Mouse (Mus musculus) forebrain, embryonic 16.5 days (tissue): ENCODE measurements around the gene Rasip1. TPM values are rescaled to one million over a fixed set of nuclear protein-coding genes. Genes with fewer than 3 reads are reported as not detected.

Experiments
- ATAC-seq: fragments of 200-750 bp; cut with Nextera tagmentation; 2 replicates; pipeline ENCODE4 v1.8.0; 2017; ENCODE audit warnings: mild to moderate bottlenecking, moderate library complexity
- H3K27ac ChIP-seq: fragments of 300-500 bp; sonication (generic); 2 replicates; pipeline ENCODE4 v1.5.1; 2014; ENCODE audit warnings: low read length, control low read depth
- H3K27me3 ChIP-seq: fragments of 300-500 bp; sonication (generic); replicated peaks from 2 replicates; pipeline ENCODE4 v1.6.1; 2014; ENCODE audit warnings: low read length; ENCODE audit not compliant: control insufficient read depth, insufficient read depth
- H3K36me3 ChIP-seq: fragments of 300-500 bp; sonication (generic); 2 replicates; pipeline ENCODE4 v1.6.1; 2014; ENCODE audit not compliant: control insufficient read depth, insufficient read depth
- H3K4me1 ChIP-seq: fragments of 300-500 bp; sonication (generic); replicated peaks from 2 replicates; pipeline ENCODE4 v1.6.1; 2014; ENCODE audit warnings: low read length; ENCODE audit not compliant: control insufficient read depth, insufficient read depth
- H3K4me2 ChIP-seq: fragments of 300-500 bp; sonication (generic); 2 replicates; pipeline ENCODE4 v1.6.1; 2014; ENCODE audit warnings: mild to moderate bottlenecking, low read length, control low read depth
- H3K4me3 ChIP-seq: fragments of 300-500 bp; sonication (generic); replicated peaks from 2 replicates; pipeline ENCODE4 v1.5.1; 2014; ENCODE audit warnings: mild to moderate bottlenecking, low read length, control low read depth
- H3K9ac ChIP-seq: fragments of 300-500 bp; sonication (generic); replicated peaks from 2 replicates; pipeline ENCODE4 v1.6.1; 2014; ENCODE audit warnings: low read depth, low read length, control low read depth
- H3K9me3 ChIP-seq: fragments of 300-500 bp; sonication (generic); 2 replicates; pipeline ENCODE4 v1.6.1; 2016; ENCODE audit warnings: low read length; ENCODE audit not compliant: control insufficient read depth
- WGBS: fragments of 180-500 bp; shearing (Covaris S2); extraction: QIAGEN DNeasy Blood & Tissue Kit; methylation state at CpG from one replicate; pipeline ENCODE4 v1.1.7; 2014; 5-methylcytosine and 5-hydroxymethylcytosine counted together
- polyA plus RNA-seq: library from polyadenylated mRNA; unstranded; fragments of >200 nt; fragmentation: Nextera tagmentation; extraction: Ambion mirVana; gene quantifications from 2 replicates; pipeline ENCODE4 v1.2.1, GENCODE M21; 2015

Rasip1 gene
- polyA plus RNA-seq, 1 experiment from 2014 or later: 15.1 TPM

DNA sequence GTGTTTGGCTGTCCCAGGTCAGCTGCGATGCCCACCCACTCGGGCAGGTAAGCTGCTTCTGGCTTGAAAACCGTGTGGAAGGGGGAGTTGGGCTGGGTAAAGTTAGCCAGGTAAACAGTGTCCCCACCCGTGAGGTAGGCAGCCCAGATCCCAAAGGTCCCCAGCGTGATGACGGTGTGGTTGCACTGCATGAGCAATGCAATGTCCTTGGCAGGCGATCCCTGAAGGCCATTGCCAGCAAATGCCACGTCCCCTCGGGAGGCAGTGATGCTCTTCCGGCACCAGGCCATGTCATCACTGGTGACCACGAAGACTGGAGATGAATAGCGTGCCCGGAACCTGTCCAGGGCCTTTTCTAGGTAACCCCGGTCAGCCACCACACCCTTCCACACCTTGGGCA is 51.2 kb downstream of the Rasip1 start:
- ATAC-seq: no peak
- no peaks in the 10 kb centered on the region for H3K9me3 ChIP-seq
- 94% methylated on average over 14 of the region's 14 CpGs for WGBS
- H3K4me3 ChIP-seq: no peak overlapping the region
- H3K27me3 ChIP-seq: no peaks in the 10 kb centered on the region
- peaks cover 7% of the 10 kb centered on the region for H3K4me1 ChIP-seq
- no peak overlapping the region for H3K27ac ChIP-seq
- H3K9ac ChIP-seq: no peak overlapping the region
- no peak overlapping the region for H3K4me2 ChIP-seq
- H3K36me3 ChIP-seq: no peaks in the 10 kb centered on the region

DNA sequence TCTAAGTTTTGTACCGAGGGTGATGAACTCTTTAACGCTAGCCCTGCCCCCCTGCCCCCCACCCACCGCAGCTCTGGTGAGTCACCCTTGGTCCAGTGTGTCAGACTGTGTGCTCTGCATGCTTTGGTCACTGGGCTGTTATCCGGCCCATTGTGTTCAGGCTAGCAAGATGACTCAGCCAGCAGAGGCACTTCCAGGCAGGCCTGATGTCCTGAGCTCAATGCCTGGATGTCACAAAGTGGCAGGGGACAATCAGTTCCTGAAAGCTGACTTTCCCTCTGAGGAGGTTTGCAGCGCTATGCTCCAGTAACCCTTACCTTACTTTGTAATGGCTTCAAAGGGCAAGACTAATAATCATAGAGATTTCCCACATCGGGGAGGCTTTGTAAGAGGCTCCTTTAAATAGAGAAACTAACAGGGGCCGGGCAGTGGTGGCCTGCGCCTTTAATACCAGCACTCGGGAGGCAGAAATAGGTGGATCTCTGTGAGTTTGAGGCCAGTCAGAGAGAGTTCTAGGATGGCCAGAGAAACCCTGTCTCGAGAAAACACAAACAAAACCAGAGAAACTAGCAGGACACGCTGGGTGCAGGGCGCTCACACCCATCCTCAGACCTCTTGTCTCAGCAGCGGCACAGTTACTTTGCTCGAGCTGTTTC is 52.8 kb downstream of the Rasip1 start:
- ATAC-seq: no peak
- Histone ChIP-seq H3K4me2 (no peak overlapping the region), H3K27ac (no peak overlapping the region), H3K27me3 (no peaks in the 10 kb centered on the region), H3K9ac (no peak overlapping the region), H3K9me3 (no peaks in the 10 kb centered on the region), H3K4me3 (no peak overlapping the region), H3K4me1 (peaks cover 7% of the 10 kb centered on the region), H3K36me3 (no peaks in the 10 kb centered on the region)
- 68% methylated on average over 14 of the region's 14 CpGs for WGBS

- no peak for ATAC-seq
- H3K9me3 ChIP-seq: no peaks in the 10 kb centered on the region
These were observed 53.9 kb downstream of the Rasip1 start for GRCm38 (mm10) chr7:45681046-45681736.

DNA sequence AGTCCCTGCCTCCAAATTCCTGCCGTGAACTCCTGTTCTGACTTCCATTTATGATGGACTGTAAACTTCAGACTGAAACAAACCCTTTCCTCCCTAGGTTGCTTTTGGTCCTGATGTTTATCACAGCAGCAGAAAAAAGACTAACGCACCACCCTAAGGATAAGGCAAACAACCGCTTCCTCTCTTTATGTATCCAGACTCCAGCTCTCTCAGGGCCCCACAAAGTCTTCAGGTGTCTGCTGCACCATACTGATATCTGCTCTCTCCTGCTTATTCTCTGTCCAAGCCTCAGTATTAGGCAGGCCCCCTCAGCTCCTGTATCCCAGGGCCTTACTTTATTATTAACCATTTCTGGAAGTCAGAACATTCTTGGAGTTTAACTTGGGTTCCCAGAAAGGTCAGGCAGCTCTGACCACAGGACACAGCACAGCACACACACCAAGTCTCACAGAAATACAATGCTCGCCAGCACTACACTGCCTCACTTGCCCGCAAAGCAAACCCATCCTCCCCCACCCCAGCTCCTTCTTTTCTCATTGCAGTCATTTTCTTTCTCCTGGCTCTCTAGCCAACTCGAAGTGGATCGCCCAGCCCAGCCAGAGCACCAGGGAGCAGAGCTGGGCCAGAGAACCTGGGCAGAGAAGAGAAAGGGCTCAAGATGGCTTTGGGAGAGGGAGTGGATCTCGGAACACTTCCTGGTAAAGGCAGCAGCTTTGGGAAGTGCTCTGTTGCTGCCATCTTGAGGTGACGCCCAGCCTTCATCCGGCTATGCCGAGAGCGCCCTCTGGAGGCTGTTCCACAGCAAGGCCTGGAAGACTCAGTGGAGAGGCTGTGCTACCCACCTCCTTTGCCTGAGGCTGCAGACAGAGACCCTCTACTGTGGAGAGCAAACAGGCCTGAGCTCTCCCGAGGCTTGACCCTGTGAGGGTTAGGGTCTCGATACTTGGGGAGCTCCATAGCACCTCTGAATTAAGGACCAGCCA is 55.1 kb downstream of the Rasip1 start:
- no peaks in the 10 kb centered on the region for H3K27me3 ChIP-seq
- H3K9me3 ChIP-seq: no peaks in the 10 kb centered on the region
- H3K27ac ChIP-seq: peak overlapping the region; percentile 46; the same call in 1 of the 2 replicates
- no peak overlapping the region for H3K9ac ChIP-seq
- H3K4me2 ChIP-seq: peak overlapping the region; percentile 29
- WGBS: 29% methylated on average over 14 of the region's 14 CpGs
- H3K4me1 ChIP-seq: peaks cover 7% of the 10 kb centered on the region
- H3K36me3 ChIP-seq: no peaks in the 10 kb centered on the region
- H3K4me3 ChIP-seq: peak overlapping the region; percentile 5; the same call in 1 of the 2 replicates
- ATAC-seq: peak; percentile 86

More at GRCm38 (mm10) chr7:45681046-45681736, 53.9 kb downstream of the Rasip1 start:
- Histone ChIP-seq H3K4me2 (no peak overlapping the region), H3K27me3 (no peaks in the 10 kb centered on the region), H3K36me3 (no peaks in the 10 kb centered on the region), H3K9ac (no peak overlapping the region), H3K4me1 (peaks cover 7% of the 10 kb centered on the region), H3K27ac (no peak overlapping the region), H3K4me3 (no peak overlapping the region)
- WGBS: 87% methylated on average over 8 of the region's 8 CpGs

DNA sequence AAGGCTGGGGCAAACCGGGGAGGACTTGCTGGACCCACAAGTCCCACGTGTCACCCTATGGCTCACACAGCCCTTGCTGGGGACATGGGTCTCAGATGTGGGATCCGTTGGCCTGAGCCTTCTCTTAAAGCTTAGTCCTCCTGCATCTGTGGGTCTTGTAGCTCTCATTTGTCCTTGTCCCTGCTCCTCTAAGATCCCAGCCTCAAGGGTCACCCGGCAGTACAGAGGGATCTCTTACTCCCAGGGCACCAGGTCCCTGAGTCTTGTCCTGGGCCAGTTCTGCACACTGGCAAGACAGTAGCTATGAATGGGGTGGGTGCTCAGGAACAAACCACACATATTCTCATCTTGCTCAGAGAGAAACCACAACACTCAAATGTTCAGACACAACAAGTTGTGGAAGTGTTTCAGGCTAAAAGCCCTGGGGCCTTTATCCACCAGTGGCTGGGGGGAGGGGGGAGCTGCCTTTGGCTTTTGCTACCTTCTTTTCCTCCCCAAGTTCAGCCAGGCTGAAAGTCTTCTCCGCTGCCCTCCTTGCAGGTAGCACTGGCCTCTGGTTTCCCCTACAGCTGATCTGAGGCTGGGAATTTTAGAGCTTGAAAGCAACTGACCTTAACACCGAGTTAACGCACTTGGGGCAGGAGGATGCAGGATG is 56.2 kb downstream of the Rasip1 start, which contains the start of gene Ntn5:
TSS of gene Ntn5 (plus strand) at position 627 of the 655 bp plus-strand sequence.
- 77% methylated on average over 7 of the region's 7 CpGs for WGBS
- Histone ChIP-seq H3K4me3 (no peak within 1 kb of the TSS), H3K36me3 (no peaks in the 10 kb centered on the region), H3K9ac (0 out of 2 replicates have a peak within 1 kb of the TSS, but pooled peaks have one; percentile 29), H3K27me3 (no peaks in the 10 kb centered on the region), H3K4me2 (no peak within 1 kb of the TSS), H3K27ac (no peak within 1 kb of the TSS), H3K4me1 (peaks cover 7% of the 10 kb centered on the region), H3K9me3 (no peaks in the 10 kb centered on the region)
- ATAC-seq: no peak

DNA sequence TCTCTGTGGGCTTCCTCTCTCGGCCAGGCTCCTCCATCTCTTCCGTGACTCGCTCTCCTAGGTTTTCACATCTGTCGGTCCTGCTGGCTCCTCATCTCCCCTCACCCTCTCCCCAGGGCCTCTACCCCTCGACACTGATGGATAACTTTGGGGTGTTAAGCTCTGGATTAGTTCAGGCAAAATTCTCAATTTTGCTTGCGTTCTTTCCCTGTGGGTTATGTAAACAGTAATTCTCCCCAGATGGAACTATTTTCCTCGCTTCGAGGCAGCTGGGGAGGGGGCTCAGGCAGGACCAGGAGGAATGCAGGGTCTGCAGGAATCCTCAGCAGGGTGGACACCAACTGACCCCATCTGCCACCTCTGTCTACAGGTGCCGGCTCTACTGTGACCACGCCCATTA is 58.5 kb downstream of the Rasip1 start:
- H3K4me2 ChIP-seq: no peak overlapping the region
- no peaks in the 10 kb centered on the region for H3K9me3 ChIP-seq
- H3K9ac ChIP-seq: no peak overlapping the region
- H3K27me3 ChIP-seq: no peaks in the 10 kb centered on the region
- H3K27ac ChIP-seq: no peak overlapping the region
- H3K4me3 ChIP-seq: no peak overlapping the region
- H3K4me1 ChIP-seq: peaks cover 7% of the 10 kb centered on the region
- no peaks in the 10 kb centered on the region for H3K36me3 ChIP-seq
- ATAC-seq: no peak
- 71% methylated on average over 10 of the region's 10 CpGs for WGBS

DNA sequence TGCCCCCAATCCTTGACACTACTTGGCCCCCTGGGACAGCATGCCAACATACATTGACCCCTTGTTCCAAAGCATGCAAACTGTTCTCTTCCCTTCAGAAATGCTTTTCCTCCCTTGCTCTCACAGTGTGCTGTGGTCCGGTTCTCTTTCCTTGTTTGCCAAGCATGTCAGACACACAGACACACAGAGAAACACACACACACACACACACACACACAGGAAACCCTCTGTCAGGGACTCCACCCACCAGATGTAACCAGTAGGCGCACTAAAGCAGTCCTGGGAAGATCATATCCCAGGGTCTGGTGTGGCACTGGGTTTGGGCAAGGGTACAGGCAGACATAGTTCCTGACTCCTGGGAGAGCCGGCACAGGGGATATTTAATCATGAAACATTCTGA is 59.6 kb downstream of the Rasip1 start:
- WGBS: 77% methylated on average over 3 of the region's 3 CpGs
- no peak for ATAC-seq
- no peak overlapping the region for H3K4me3 ChIP-seq
- no peaks in the 10 kb centered on the region for H3K36me3 ChIP-seq
- peaks cover 7% of the 10 kb centered on the region for H3K4me1 ChIP-seq
- no peaks in the 10 kb centered on the region for H3K27me3 ChIP-seq
- no peaks in the 10 kb centered on the region for H3K9me3 ChIP-seq
- no peak overlapping the region for H3K9ac ChIP-seq
- H3K27ac ChIP-seq: no peak overlapping the region
- H3K4me2 ChIP-seq: no peak overlapping the region
